Mouse (Mus musculus): ENCODE measurements around the gene Tmem135. TPM values are rescaled to one million over a fixed set of nuclear protein-coding genes. Genes with fewer than 3 reads are reported as not detected.

The Tmem135 gene
- polyA plus RNA-seq, 1 experiment = 37.5 TPM

DNA sequence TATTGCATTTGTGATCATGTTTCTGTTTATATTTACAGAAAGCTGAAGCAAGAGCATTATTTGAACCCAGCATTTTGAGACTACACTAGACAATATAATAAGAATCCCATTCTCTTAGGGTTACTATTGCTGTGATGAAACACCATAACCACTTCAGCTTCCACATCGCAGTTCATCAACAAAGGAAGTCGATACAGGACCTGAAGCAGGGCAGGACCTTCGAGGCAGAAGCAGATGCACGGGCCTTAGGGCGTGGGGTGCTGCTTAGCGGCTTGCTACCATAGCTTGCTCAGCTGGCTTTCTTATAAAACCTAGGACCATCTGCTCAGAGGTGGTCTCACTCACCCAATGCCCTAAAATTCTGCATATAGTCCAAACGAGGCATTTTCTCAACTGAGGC, 188.3 kb downstream of the Tmem135 start:
- DNase-seq (ENCODE audit: extremely low spot score in 1 of 2, low spot score in 1 of 2) = no peak

DNA sequence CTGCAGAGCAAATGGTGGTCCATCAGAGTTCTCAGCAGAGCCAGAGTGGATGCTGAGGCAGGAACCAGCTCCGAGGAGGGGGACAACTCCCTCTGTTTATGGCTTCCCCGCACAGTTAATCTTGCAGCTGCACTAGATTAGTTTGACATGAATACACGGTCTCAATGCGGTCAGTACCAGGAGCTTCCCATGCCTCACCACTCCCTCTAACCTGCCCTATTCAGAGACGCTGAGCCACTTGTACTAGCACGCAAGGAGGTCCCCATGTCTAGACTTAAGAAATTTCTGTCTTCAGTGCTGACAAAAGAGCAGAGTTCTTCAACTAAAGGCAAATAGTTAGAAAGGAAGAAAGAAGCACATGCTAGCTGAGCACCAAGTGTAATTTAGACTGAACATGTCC, 193.5 kb downstream of the Tmem135 start:
- DNase-seq (ENCODE audit: extremely low spot score in 1 of 2, low spot score in 1 of 2) = no peak

DNA sequence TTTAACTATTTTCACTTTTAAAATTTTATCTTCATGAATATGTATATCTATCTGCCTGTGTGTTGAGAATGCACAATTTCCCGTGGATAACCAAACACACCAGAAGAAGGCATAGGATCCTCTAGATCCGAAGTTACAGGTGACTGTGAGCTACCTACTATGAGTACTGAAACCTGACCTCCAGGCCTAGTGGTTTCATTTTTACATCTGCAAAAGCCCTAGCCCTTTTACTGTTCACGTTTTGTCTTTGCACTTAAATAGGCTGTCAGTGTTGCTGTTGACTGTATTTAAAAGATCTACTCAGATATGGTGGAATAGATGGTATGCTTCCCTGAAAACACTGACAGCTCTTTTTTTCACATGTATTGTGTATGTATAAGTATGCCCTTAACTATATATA, 197.9 kb downstream of the Tmem135 start:
- DNase-seq (ENCODE audit: extremely low spot score in 1 of 2, low spot score in 1 of 2) = no peak

DNA sequence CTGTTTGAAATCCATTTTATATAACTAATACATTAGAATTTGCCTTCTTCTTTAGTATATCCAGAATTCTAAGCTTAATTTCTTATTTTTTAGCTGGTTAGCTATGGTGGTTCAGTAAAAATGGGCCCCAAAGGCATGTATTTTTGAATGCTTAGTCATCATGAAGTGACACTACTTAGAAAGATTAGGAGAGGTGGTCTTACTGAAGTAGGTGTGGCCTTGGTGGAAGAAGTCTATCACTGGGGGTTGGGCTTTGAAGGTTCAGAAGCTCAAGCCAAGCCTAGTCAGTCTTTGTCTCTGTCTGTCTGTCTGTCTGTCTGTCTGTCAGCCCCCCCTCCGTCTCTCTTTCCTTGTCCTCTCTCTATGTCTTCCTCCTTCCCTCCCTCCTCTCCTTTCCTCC, 198.6 kb downstream of the Tmem135 start:
- no peak for DNase-seq (ENCODE audit: extremely low spot score in 1 of 2, low spot score in 1 of 2)

DNA sequence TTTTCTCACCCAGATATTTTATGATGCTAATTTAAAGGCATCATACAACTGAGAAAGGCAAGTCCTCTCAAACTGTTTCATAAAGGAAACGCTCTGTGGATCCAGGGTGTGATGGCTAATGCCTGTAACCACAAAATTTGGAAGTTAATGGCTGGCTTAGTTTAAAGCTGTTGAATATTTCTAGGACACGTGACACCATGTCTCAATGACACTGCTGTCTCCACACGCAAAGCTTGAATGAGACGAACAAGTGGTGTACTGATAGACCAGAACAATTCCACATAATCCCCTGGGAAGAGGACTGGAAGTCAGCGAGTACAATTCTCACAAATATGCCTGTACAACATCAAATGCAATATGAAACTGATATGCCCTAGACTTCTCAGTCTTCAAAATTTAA, 200.9 kb downstream of the Tmem135 start:
- DNase-seq (ENCODE audit: extremely low spot score in 1 of 2, low spot score in 1 of 2) = no peak

DNA sequence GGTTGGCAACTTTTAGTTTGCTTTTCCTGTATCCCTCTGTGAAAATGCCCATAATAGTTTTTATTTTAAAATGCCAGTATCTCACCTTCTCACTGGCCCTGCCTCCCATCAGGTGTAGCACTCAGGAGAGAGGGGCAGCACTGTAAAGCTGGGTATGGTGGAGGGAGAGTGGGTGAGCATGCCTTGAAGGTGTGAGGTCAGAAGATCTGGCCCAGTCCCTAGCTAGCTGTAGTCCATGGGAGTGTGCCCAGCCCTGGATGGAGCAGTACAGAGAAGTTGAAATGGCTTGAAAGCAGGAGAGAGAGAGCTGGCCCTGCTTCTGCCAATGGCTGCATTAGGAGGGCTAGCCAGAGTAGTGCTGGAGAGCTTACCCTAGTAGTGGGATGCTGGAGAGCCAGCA, 202.1 kb downstream of the Tmem135 start:
- no peak for DNase-seq (ENCODE audit: extremely low spot score in 1 of 2, low spot score in 1 of 2)

DNA sequence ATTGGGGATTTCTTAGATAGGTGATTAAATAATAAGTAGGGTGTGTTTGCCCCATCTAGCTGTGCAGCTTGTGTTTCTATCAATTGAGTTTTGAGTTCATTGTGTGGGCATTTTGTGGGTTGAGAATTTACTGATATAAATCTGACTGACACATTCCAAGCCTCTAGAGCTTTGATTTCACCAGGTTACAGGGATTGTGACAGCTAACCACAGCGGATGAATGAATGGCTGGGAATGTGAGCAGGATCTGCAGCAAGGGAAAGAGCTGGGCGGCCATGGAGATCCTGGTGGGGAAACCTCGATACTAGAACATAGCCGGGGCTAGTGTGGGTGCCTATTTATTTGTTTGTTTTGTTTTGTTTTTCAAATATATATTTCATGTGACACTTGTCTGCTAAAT, 205.5 kb downstream of the Tmem135 start:
- no peak for DNase-seq (ENCODE audit: extremely low spot score in 1 of 2, low spot score in 1 of 2)

DNA sequence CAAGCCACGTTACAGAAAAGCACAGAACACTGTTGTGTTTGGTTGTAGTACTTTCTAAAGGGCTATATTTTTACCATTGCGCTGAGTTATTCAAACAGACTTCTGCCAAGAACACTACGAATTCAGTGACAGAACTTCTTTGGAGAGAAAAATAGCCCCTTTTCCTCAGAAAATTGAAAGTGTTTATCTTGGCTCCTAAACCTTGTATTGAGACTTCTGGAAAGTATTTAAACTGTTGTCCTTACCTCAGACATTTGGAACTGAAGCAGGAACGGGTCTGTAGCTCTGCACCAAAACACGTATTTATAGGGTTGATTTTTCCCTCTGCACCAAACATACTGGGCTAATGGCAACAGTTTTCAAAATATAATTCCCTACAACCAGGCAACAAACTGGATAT, 210.6 kb downstream of the Tmem135 start:
- no peak for DNase-seq (ENCODE audit: extremely low spot score in 1 of 2, low spot score in 1 of 2)

DNA sequence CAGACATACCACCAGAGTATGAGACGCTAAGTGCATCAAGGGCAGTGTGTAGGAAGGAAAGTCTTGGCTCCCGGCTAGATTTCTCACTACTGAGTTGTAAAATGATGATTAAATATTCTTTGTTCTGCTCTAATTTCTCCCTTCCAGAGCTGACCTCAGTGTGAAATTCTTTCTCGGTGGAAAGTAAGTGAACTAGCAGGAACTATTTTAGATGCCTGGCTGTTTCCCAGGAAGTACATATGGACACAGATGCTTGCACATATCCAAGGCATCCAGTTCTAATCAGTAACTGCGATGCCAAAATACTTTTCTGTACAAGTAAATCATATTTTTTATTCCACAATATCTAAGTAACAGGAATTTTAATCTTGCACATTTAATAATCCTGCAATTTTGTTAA, 220.1 kb downstream of the Tmem135 start:
- DNase-seq (ENCODE audit: extremely low spot score in 1 of 2, low spot score in 1 of 2) = no peak

DNA sequence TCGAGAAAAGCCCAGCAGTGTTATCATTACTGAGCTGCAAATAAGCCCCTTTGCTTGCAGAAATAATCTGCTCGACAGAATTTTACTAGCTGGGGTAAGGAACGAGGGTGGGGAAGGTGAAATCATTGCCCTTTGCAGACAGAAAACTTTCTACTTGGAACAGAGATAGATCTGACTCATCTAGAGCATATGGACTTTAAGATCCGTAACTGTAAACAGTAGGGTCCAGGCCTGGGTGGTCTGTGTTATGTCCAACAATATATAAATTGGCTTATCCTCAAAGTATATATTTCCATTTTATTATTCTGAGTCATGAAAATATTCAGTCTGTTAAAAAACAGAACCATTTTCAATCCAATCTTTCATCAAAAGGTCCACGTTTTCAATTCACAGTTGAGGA, 221.1 kb downstream of the Tmem135 start:
- DNase-seq (ENCODE audit: extremely low spot score in 1 of 2, low spot score in 1 of 2) = no peak

DNA sequence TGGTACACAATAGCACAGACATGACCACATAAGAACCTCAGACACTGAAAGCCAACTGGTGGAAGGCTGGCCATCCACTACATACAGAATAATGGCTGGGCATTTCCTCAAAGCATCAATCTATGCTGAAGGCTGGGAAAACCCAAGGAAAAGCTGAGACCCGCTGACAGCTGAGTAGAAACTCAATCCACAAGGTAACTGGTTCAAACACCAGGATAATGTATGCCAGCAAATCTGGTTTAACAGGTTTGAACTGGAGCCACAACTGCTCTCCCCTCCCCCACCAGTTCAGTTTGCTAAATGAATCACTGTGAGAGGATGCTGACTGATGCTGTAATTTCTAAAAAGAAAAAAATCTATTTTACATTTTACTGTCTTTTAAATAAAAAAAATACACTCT, 222.7 kb downstream of the Tmem135 start:
- no peak for DNase-seq (ENCODE audit: extremely low spot score in 1 of 2, low spot score in 1 of 2)

DNA sequence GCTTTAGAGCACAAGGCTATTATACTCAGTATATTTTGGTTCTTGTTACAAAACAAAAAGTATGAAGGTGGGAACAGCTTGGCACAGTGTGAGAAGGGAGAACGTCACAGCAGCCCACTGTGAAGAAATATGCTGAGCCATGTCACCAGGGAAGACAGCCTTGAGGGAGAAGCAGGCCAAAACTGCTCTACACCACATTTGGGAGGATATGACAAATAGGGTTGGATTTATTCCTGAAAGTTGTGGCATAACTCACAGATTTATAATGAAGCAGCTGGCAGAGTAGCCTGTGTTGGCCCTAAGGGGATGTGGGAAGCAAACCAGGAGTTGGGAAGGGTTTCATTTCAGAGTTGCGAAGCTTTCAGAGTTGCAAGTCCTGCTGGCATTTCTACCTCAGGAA, 225.4 kb downstream of the Tmem135 start:
- DNase-seq (ENCODE audit: extremely low spot score in 1 of 2, low spot score in 1 of 2) = peak; percentile 34 to 76

DNA sequence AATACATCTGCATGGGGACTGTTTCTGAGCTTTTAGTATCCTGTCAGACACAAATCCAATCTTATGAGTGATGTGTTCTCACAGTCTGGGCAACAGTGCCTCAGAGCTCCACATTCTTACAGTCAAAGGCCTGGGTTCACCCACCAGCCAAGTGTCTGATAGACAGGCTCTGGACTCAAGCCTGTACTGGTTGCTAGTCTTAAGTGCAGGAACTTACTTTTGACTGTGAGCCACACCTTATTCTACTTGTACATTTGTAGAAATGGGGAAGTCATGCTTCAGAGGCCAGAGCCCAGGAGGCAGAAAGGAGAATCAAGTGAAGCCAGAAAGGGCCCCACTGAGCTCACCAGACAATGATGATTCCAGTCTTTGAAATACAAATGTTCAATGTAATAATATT, 226.1 kb downstream of the Tmem135 start:
- no peak for DNase-seq (ENCODE audit: extremely low spot score in 1 of 2, low spot score in 1 of 2)

DNA sequence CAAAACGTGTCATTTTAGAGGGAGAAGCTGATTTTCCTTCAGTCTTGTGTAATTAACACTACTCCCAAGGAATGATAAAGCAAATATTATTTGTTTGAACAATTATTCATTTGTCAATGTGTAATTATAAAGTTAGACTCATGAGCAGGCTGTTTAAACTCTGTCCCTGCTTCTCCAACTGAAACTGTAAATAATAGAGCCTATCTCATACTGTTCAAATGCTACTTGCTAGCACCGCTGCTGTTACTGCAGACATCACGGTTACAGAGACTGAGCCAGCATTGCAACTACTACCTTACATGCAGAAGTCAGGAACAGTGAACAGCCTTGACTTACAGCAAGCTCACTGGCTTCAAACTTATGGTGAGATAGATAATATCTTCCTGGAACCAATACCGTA, 229.6 kb downstream of the Tmem135 start:
- DNase-seq (ENCODE audit: extremely low spot score in 1 of 2, low spot score in 1 of 2) = no peak

DNA sequence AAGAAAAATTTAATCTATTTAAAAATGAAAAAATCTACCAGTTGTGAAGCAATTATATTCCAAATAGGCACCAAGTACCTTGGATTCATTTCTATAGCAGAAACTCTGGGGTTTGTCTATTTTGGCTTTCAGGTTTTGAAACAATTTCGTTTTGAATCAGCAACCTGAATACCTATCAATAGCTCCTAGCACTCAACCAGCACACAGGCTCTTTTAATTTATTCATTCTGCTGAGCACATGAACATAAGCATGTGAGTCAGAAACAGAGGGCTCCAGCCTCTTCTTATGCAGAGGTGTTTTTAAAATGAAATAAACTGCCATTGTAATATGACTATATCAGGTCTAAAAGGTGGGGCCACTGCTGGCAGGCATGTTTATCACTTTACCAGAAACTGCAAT, 231.0 kb downstream of the Tmem135 start:
- DNase-seq (ENCODE audit: extremely low spot score in 1 of 2, low spot score in 1 of 2) = no peak

DNA sequence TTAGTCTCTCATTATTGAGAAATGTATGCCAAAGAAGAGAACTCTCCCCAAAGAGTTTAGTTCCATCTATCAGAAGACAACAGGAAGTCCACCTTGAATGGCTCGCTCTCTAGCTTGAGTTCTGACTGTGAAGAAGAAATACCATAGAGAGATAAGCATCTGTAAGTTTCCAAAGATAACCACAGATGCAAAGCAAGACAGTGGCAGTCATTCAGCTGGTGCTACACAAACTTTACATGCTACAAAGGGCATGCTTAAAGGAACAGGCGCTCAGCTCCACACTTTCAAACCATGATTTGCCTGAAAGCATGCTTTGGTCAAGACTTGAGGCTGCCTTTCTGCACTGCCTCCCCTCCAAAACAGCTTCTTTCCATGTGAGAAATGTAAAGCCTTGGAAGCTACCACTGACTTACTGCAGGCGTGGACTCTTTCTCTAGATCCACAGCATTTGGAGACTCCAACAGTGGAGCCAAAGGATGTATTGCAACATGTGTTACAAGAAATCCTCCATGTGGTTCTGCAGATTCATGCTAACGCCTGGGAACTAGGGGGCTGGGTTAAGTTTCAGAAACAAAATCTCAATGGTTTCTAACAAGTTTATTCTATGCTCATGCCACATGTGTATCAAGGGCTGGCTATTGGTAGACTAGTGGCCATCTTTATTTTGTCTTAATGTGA, 232.1 kb downstream of the Tmem135 start:
- no peak for DNase-seq (ENCODE audit: extremely low spot score in 1 of 2, low spot score in 1 of 2)

DNA sequence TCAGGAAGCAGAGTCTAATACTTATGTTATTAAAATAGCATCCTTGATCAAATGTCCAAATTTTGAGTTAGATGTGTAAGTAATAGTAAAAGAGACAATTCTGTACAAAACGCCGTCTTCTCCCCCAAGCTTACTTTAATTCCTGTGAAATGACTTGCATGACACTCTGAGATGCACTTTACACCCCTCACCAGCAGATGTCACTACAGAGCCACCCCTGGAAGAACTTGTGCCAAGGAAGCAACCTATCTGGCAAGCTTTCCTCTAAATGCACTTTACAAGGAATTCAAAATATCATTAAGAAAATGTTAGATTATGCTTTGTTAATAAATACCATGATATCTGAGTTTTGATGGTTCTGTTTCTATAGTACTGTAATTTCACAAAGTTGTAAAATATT, 235.4 kb downstream of the Tmem135 start:
- DNase-seq (ENCODE audit: extremely low spot score in 1 of 2, low spot score in 1 of 2) = peak; percentile 48 to 92

DNA sequence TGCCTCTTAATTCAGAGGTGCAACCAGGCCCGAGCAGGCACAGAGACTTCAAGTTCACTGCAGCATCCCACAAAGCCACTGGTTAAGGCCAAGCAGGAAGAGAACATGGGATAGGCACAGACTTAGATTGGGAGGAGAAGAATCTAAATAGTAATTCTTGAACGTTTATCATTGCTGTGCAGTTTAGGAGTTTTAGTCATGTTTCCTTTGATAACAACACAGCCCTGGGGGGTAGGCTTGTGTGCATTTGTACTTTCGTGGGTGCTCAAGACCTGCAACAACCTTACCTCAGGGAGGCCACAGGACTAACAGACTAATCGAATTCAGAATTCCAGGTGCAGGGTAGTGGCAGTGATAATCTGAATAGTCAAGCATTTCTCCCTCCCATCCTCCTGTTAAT, 238.5 kb downstream of the Tmem135 start:
- no peak for DNase-seq (ENCODE audit: extremely low spot score in 1 of 2, low spot score in 1 of 2)

DNA sequence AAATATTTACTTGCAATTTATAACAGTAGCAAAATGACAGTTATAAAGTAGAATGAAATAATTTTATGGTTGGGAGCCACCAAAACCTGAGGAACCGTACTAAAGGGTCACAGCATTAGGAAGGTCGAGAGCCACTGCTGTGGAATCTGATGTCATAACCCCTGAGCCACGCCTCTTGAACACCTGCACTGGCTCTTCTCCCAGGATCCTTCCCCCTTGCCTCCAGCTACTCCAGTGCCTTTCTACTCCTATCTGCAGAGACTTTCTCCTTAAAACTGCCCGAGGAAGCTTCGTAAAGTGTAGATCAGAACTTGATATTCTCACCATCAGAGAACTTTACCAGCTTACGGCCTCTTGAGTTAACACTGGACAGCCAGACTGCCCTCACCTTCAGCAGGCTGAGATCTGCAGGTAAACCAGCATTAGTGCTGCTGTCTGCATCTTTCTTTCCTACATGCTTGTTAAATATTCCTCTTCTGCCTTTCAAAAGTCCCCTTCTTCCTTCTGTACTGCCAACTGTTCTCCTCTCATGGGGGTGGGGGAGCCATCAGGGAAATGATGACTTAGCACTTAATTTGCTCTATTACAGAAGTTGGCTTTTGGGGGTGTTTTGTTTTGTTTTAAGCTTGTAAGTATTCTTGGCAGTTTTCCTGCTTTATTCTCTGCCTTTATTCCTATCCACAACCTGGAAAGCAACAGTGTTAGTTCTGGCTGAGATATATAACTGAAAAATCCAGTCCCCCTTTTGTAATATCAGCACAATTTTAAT, 242.2 kb downstream of the Tmem135 start:
- DNase-seq (ENCODE audit: extremely low spot score in 1 of 2, low spot score in 1 of 2) = no peak

DNA sequence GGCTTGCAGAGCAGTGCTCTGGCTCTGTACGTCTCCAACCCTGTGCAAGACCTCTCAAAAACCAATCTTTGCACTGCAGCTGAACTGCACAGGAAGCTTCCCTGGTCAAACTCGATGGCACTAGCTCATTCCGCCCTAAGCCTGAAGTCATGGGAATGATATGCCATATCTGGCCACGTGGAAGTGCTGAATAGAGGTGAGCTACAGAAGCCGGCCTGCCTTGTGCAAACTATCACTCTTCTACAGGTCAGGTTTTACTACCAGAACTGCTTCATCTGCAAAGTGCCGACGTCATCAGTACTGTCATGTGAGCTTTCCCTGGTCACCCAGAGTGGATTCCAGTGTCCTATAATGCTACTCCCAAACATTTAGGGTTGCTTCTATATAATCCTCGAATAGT, 246.7 kb downstream of the Tmem135 start:
- DNase-seq (ENCODE audit: extremely low spot score in 1 of 2, low spot score in 1 of 2) = no peak

DNA sequence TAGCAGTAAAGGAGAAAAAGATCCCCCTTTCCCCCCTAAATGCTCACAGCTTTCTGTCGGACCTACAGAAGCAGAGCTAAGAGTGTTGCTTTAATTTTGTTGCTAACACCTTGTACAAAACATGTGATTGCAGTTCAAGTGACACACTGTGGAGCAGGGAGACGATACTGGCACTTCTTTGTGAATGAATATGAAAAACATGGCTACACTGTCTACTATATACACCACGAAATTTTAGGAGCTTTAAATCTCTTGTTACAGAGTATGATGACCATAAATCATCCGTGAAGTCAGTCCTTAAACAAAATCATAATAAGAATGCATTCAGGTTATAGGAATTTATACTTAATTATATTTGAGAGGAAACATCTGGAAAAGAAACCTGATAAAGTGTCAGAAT, 247.4 kb downstream of the Tmem135 start:
- no peak for DNase-seq (ENCODE audit: extremely low spot score in 1 of 2, low spot score in 1 of 2)

DNA sequence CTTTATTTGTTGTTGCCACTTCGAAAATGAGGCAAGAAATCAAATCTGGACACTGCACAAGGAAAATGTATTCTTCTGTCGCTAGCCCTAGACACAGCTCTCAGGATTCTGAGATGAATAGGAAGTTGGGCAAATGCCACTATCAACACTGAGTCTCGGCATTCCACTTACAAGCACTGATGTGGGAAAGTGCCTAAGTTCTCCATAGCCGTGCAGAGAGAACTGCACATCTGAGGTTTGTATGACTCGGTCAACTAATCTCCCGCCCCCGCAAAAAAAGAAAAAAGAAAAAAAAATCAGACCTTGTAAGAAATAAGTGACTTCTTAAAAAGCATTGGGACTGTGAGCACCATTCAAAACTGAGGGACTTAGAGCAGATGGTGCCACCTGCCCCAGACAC, 248.3 kb downstream of the Tmem135 start:
- DNase-seq (ENCODE audit: extremely low spot score in 1 of 2, low spot score in 1 of 2) = no peak
